Mouse (Mus musculus): ENCODE data around the gene Slc23a3. TPM values are rescaled to one million over a fixed set of nuclear protein-coding genes. Genes with fewer than 3 reads are reported as not detected.

Slc23a3 gene
- polyA plus RNA-seq, 1 experiment from 2014 or later, result 0.11 TPM

- Histone ChIP-seq H3K36me3 (no peaks in the 10 kb centered on the region), H3K9me3 (replicated peaks) (no peaks in the 10 kb centered on the region), H3K27me3 (ENCODE audit: low read depth, poor library complexity, severe bottlenecking) (no peaks in the 10 kb centered on the region), H3K4me1 (no peaks in the 10 kb centered on the region), H3K27ac (replicated peaks) (no peak overlapping the region), H3K4me3 (no peak overlapping the region)
- WGBS, result 68% methylated on average over 3 of the region's 3 CpGs
- no peak for DNase-seq (ENCODE audit: low spot score)
Observed at GRCm38 (mm10) chr1:75155837-75156236, 22.1 kb upstream of the Slc23a3 start.

GRCm38 (mm10) chr1:75148727-75149126 is 15.0 kb upstream of the Slc23a3 start:
- Histone ChIP-seq H3K4me3 (no peak overlapping the region), H3K27me3 (ENCODE audit: low read depth, poor library complexity, severe bottlenecking) (no peaks in the 10 kb centered on the region), H3K27ac (replicated peaks) (no peak overlapping the region), H3K36me3 (peaks cover 58% of the 10 kb centered on the region), H3K4me1 (peaks cover 11% of the 10 kb centered on the region), H3K9me3 (replicated peaks) (no peaks in the 10 kb centered on the region)
- WGBS, result 90% methylated on average over 4 of the region's 4 CpGs
- DNase-seq (ENCODE audit: low spot score), result no peak

GRCm38 (mm10) chr1:75147411-75148135 is 13.9 kb upstream of the Slc23a3 start:
- H3K27me3 ChIP-seq (ENCODE audit: low read depth, poor library complexity, severe bottlenecking), result no peaks in the 10 kb centered on the region
- DNase-seq (ENCODE audit: low spot score), result no peak
- H3K27ac ChIP-seq (replicated peaks), result no peak overlapping the region
- H3K4me1 ChIP-seq, result peaks cover 22% of the 10 kb centered on the region
- no peaks in the 10 kb centered on the region for H3K9me3 ChIP-seq (replicated peaks)
- no peak overlapping the region for H3K4me3 ChIP-seq
- H3K36me3 ChIP-seq, result peaks cover 58% of the 10 kb centered on the region
- WGBS, result 75% methylated on average over 7 of the region's 7 CpGs

GRCm38 (mm10) chr1:75145589-75145988 is 11.9 kb upstream of the Slc23a3 start:
- no peaks in the 10 kb centered on the region for H3K27me3 ChIP-seq (ENCODE audit: low read depth, poor library complexity, severe bottlenecking)
- H3K4me3 ChIP-seq, result no peak overlapping the region
- no peaks in the 10 kb centered on the region for H3K9me3 ChIP-seq (replicated peaks)
- no peak overlapping the region for H3K27ac ChIP-seq (replicated peaks)
- 95% methylated on average over 3 of the region's 3 CpGs for WGBS
- H3K36me3 ChIP-seq, result peaks cover 58% of the 10 kb centered on the region
- DNase-seq (ENCODE audit: low spot score), result no peak
- H3K4me1 ChIP-seq, result peaks cover 36% of the 10 kb centered on the region

- no peaks in the 10 kb centered on the region for H3K9me3 ChIP-seq (replicated peaks)
- under 1% methylated on average over 91 of the region's 91 CpGs for WGBS
- H3K4me3 ChIP-seq, result peak within 1 kb of the TSS; percentile 86
- H3K4me1 ChIP-seq, result peaks cover 42% of the 10 kb centered on the region
- peaks cover 59% of the 10 kb centered on the region for H3K36me3 ChIP-seq
- peak; percentile 97 for DNase-seq (ENCODE audit: low spot score)
- H3K27me3 ChIP-seq (ENCODE audit: low read depth, poor library complexity, severe bottlenecking), result no peaks in the 10 kb centered on the region
- peak within 1 kb of the TSS; percentile 97 for H3K27ac ChIP-seq (replicated peaks)
Observed at GRCm38 (mm10) chr1:75142301-75143261, 8.9 kb upstream of the Slc23a3 start, which contains the start of the genes Cnppd1 and Retreg2. Gene Cnppd1, minus strand, starts transcription at chr1:75142711. Gene Retreg2, plus strand, starts transcription at chr1:75142778.

- H3K27ac ChIP-seq (replicated peaks), result peak overlapping the region; percentile 97
- under 1% methylated on average over 53 of the region's 53 CpGs for WGBS
Observed at GRCm38 (mm10) chr1:75141486-75142190, 7.9 kb upstream of the Slc23a3 start.

GRCm38 (mm10) chr1:75140601-75141190 is 7.0 kb upstream of the Slc23a3 start:
- Histone ChIP-seq H3K4me1 (peaks cover 46% of the 10 kb centered on the region), H3K27me3 (ENCODE audit: low read depth, poor library complexity, severe bottlenecking) (no peaks in the 10 kb centered on the region), H3K27ac (replicated peaks) (peak overlapping the region; percentile 97; the same call in 1 of the 2 replicates), H3K36me3 (peaks cover 59% of the 10 kb centered on the region), H3K4me3 (peak overlapping the region; percentile 86), H3K9me3 (replicated peaks) (no peaks in the 10 kb centered on the region)
- WGBS, result 76% methylated on average over 4 of the region's 4 CpGs
- no peak for DNase-seq (ENCODE audit: low spot score)

More at GRCm38 (mm10) chr1:75141486-75142190, 7.9 kb upstream of the Slc23a3 start:
- peak overlapping the region; percentile 86 for H3K4me3 ChIP-seq
- H3K36me3 ChIP-seq, result peaks cover 59% of the 10 kb centered on the region
- H3K27me3 ChIP-seq (ENCODE audit: low read depth, poor library complexity, severe bottlenecking), result no peaks in the 10 kb centered on the region
- peaks cover 42% of the 10 kb centered on the region for H3K4me1 ChIP-seq
- no peaks in the 10 kb centered on the region for H3K9me3 ChIP-seq (replicated peaks)
- DNase-seq (ENCODE audit: low spot score), result peak; percentile 56

- no peak overlapping the region for H3K27ac ChIP-seq (replicated peaks)
- H3K9me3 ChIP-seq (replicated peaks), result no peaks in the 10 kb centered on the region
- WGBS, result 89% methylated on average over 2 of the region's 2 CpGs
- peaks cover 49% of the 10 kb centered on the region for H3K36me3 ChIP-seq
- no peak for DNase-seq (ENCODE audit: low spot score)
- peaks cover 32% of the 10 kb centered on the region for H3K4me1 ChIP-seq
- H3K4me3 ChIP-seq, result no peak overlapping the region
- H3K27me3 ChIP-seq (ENCODE audit: low read depth, poor library complexity, severe bottlenecking), result no peaks in the 10 kb centered on the region
Observed at GRCm38 (mm10) chr1:75138448-75138847, 4.8 kb upstream of the Slc23a3 start.

- H3K4me3 ChIP-seq, result no peak overlapping the region
- no peak overlapping the region for H3K27ac ChIP-seq (replicated peaks)
- H3K36me3 ChIP-seq, result peaks cover 49% of the 10 kb centered on the region
- H3K4me1 ChIP-seq, result peaks cover 21% of the 10 kb centered on the region
- H3K9me3 ChIP-seq (replicated peaks), result no peaks in the 10 kb centered on the region
- DNase-seq (ENCODE audit: low spot score), result no peak
- peaks cover 5% of the 10 kb centered on the region; the same call in 1 of the 2 replicates for H3K27me3 ChIP-seq (ENCODE audit: low read depth, poor library complexity, severe bottlenecking)
- 59% methylated on average over 3 of the region's 3 CpGs for WGBS
Observed at GRCm38 (mm10) chr1:75136730-75137129, 3.0 kb upstream of the Slc23a3 start.

- no peak for DNase-seq (ENCODE audit: low spot score)
- Histone ChIP-seq H3K4me1 (peaks cover 17% of the 10 kb centered on the region), H3K27ac (replicated peaks) (no peak overlapping the region), H3K27me3 (ENCODE audit: low read depth, poor library complexity, severe bottlenecking) (peaks cover 5% of the 10 kb centered on the region; the same call in 1 of the 2 replicates), H3K9me3 (replicated peaks) (no peaks in the 10 kb centered on the region), H3K36me3 (peaks cover 49% of the 10 kb centered on the region), H3K4me3 (no peak overlapping the region)
- 84% methylated on average over 6 of the region's 6 CpGs for WGBS
Observed at GRCm38 (mm10) chr1:75136293-75136692, 2.6 kb upstream of the Slc23a3 start.

GRCm38 (mm10) chr1:75128641-75129040 is 5.0 kb downstream of the Slc23a3 start:
- peaks cover 16% of the 10 kb centered on the region for H3K4me1 ChIP-seq
- no peaks in the 10 kb centered on the region for H3K9me3 ChIP-seq (replicated peaks)
- no peak overlapping the region for H3K27ac ChIP-seq (replicated peaks)
- no peak overlapping the region for H3K4me3 ChIP-seq
- no peak for DNase-seq (ENCODE audit: low spot score)
- H3K27me3 ChIP-seq (ENCODE audit: low read depth, poor library complexity, severe bottlenecking), result peaks cover 5% of the 10 kb centered on the region; the same call in 1 of the 2 replicates
- WGBS, result 84% methylated on average over 3 of the region's 3 CpGs
- H3K36me3 ChIP-seq, result no peaks in the 10 kb centered on the region

GRCm38 (mm10) chr1:75125418-75125817 is 8.3 kb downstream of the Slc23a3 start:
- DNase-seq (ENCODE audit: low spot score), result no peak
- no peaks in the 10 kb centered on the region for H3K9me3 ChIP-seq (replicated peaks)
- H3K4me1 ChIP-seq, result peaks cover 16% of the 10 kb centered on the region
- no peaks in the 10 kb centered on the region for H3K27me3 ChIP-seq (ENCODE audit: low read depth, poor library complexity, severe bottlenecking)
- 44% methylated on average over 5 of the region's 5 CpGs for WGBS
- H3K27ac ChIP-seq (replicated peaks), result peak overlapping the region; percentile 93
- peak overlapping the region; percentile 68 for H3K4me3 ChIP-seq
- no peaks in the 10 kb centered on the region for H3K36me3 ChIP-seq
